Mouse (Mus musculus) liver, embryonic 13.5 days (tissue): ENCODE measurements around the gene Gm9789. TPM values are rescaled to one million over a fixed set of nuclear protein-coding genes. Genes with fewer than 3 reads are reported as not detected.
"Not testable (repeated sequence)": the region's sequence is repeated elsewhere in the genome, so short reads cannot be mapped to it uniquely, and the experiment has no call there.

Experiments
- ATAC-seq: fragments of 200-750 bp; cut with Nextera tagmentation; 2 replicates; pipeline ENCODE4 v1.8.0; 2017; ENCODE audit warnings: low read depth, mild to moderate bottlenecking, moderate number of reproducible peaks, moderate library complexity
- DNase-seq: peaks from one replicate; pipeline ENCODE4 v3.0.0; 2022
- H3K27ac ChIP-seq: fragments of 300-500 bp; sonication (generic); 2 replicates; pipeline ENCODE4 v1.5.1; 2015; ENCODE audit warnings: moderate library complexity, mild to moderate bottlenecking, inconsistent platforms
- H3K27me3 ChIP-seq: fragments of 300-500 bp; sonication (generic); 2 replicates; pipeline ENCODE4 v1.6.1; 2015; ENCODE audit warnings: mild to moderate bottlenecking, inconsistent platforms
- H3K36me3 ChIP-seq: fragments of 300-500 bp; sonication (generic); 2 replicates; pipeline ENCODE4 v1.6.1; 2015; ENCODE audit warnings: mild to moderate bottlenecking, inconsistent platforms
- H3K4me1 ChIP-seq: fragments of 300-500 bp; sonication (generic); replicated peaks from 2 replicates; pipeline ENCODE4 v1.6.1; 2015; ENCODE audit warnings: inconsistent platforms
- H3K4me2 ChIP-seq: fragments of 300-500 bp; sonication (generic); 2 replicates; pipeline ENCODE4 v1.6.1; 2015; ENCODE audit warnings: inconsistent platforms, mild to moderate bottlenecking, moderate library complexity
- H3K4me3 ChIP-seq: fragments of 300-500 bp; sonication (generic); replicated peaks from 2 replicates; pipeline ENCODE4 v1.5.1; 2015; ENCODE audit warnings: mild to moderate bottlenecking, inconsistent platforms
- H3K9ac ChIP-seq: fragments of 300-500 bp; sonication (generic); 2 replicates; pipeline ENCODE4 v1.6.1; 2015; ENCODE audit warnings: mild to moderate bottlenecking, inconsistent platforms
- H3K9me3 ChIP-seq: fragments of 300-500 bp; sonication (generic); replicated peaks from 2 replicates; pipeline ENCODE4 v1.6.1; 2016; ENCODE audit warnings: inconsistent platforms
- WGBS: fragments of 180-500 bp; shearing (Covaris S2); methylation state at CpG from one replicate; pipeline ENCODE4 v1.1.7; 2015; ENCODE audit not compliant: insufficient replicate concordance; 5-methylcytosine and 5-hydroxymethylcytosine counted together
- polyA plus RNA-seq: library from polyadenylated mRNA; unstranded; fragments of >200 nt; fragmentation: Nextera tagmentation; extraction: Ambion mirVana; gene quantifications from 2 replicates; pipeline ENCODE4 v1.2.1, GENCODE M21; 2015

The Gm9789 gene
- not detected in 2 replicates for polyA plus RNA-seq

GRCm38 (mm10) chr16:89157652-89158051 is at the start of gene Gm9789:
TSS of gene Gm9789 (plus strand) at chr16:89157952.
- Histone ChIP-seq H3K27me3 (no peaks in the 10 kb centered on the region), H3K36me3 (no peaks in the 10 kb centered on the region), H3K4me2 (no peak within 1 kb of the TSS), H3K9ac (no peak within 1 kb of the TSS), H3K4me3 (no peak within 1 kb of the TSS), H3K27ac (no peak within 1 kb of the TSS), H3K9me3 (peaks cover 12% of the 10 kb centered on the region), H3K4me1 (no peaks in the 10 kb centered on the region)
- no peak for DNase-seq
- WGBS: 64% methylated on average over 4 of the region's 4 CpGs
- ATAC-seq: no peak

GRCm38 (mm10) chr16:89140551-89140950 is 17.2 kb upstream of the Gm9789 start, which contains the start of gene Gm6358:
TSS of gene Gm6358 (plus strand) at chr16:89140851.
- Histone ChIP-seq H3K9ac (no peak within 1 kb of the TSS), H3K27ac (no peak within 1 kb of the TSS), H3K36me3 (no peaks in the 10 kb centered on the region), H3K4me2 (no peak within 1 kb of the TSS), H3K4me1 (no peaks in the 10 kb centered on the region), H3K9me3 (no peaks in the 10 kb centered on the region; the same call in 1 of the 2 replicates), H3K4me3 (no peak within 1 kb of the TSS), H3K27me3 (no peaks in the 10 kb centered on the region)
- ATAC-seq: no peak
- no peak for DNase-seq
- WGBS: 76% methylated on average over 1 of the region's 1 CpGs

- ATAC-seq: no peak
- no peak within 1 kb of the TSS for H3K4me3 ChIP-seq
- WGBS: 86% methylated on average over 1 of the region's 1 CpGs
These were observed 7.0 kb upstream of the Gm9789 start, which contains the start of gene Gm10061 for GRCm38 (mm10) chr16:89150786-89151185. TSS of gene Gm10061 (plus strand) at chr16:89151086.

GRCm38 (mm10) chr16:89169190-89169589 is 11.4 kb downstream of the Gm9789 start, which contains the start of gene Gm7735:
TSS of gene Gm7735 (plus strand) at chr16:89169490.
- DNase-seq, H3K27me3 ChIP-seq, H3K9me3 ChIP-seq, ATAC-seq, H3K4me1 ChIP-seq, H3K36me3 ChIP-seq, H3K4me3 ChIP-seq, H3K27ac ChIP-seq, H3K9ac ChIP-seq, H3K4me2 ChIP-seq: not testable (repeated sequence)

More at GRCm38 (mm10) chr16:89150786-89151185, 7.0 kb upstream of the Gm9789 start, which contains the start of gene Gm10061:
- H3K9me3 ChIP-seq: peaks cover 5% of the 10 kb centered on the region; the same call in 1 of the 2 replicates
- no peak for DNase-seq
- H3K36me3 ChIP-seq: no peaks in the 10 kb centered on the region
- no peaks in the 10 kb centered on the region for H3K27me3 ChIP-seq
- no peak within 1 kb of the TSS for H3K9ac ChIP-seq
- no peak within 1 kb of the TSS for H3K27ac ChIP-seq
- H3K4me2 ChIP-seq: no peak within 1 kb of the TSS
- no peaks in the 10 kb centered on the region for H3K4me1 ChIP-seq

- Histone ChIP-seq H3K36me3 (no peaks in the 10 kb centered on the region), H3K4me1 (no peaks in the 10 kb centered on the region), H3K4me3 (no peak within 1 kb of the TSS), H3K9ac (no peak within 1 kb of the TSS), H3K9me3 (no peaks in the 10 kb centered on the region), H3K4me2 (no peak within 1 kb of the TSS), H3K27me3 (no peaks in the 10 kb centered on the region), H3K27ac (no peak within 1 kb of the TSS)
- ATAC-seq (no peak), DNase-seq (no peak)
- WGBS: 60% methylated on average over 2 of the region's 2 CpGs
These were observed 16.7 kb downstream of the Gm9789 start, which contains the start of gene 1110057P08Rik for GRCm38 (mm10) chr16:89174435-89174834. TSS of gene 1110057P08Rik (plus strand) at chr16:89174735.

- ATAC-seq: no peak
- H3K9ac ChIP-seq: no peak overlapping the region
- WGBS: 54% methylated on average over 4 of the region's 4 CpGs
These were observed 30.9 kb downstream of the Gm9789 start for GRCm38 (mm10) chr16:89188621-89189020.

GRCm38 (mm10) chr16:89205561-89205960 is 47.8 kb downstream of the Gm9789 start, which contains the start of gene Krtap20-2:
TSS of gene Krtap20-2 (plus strand) at chr16:89205861.
- Histone ChIP-seq H3K9ac (no peak within 1 kb of the TSS), H3K4me3 (no peak within 1 kb of the TSS), H3K27me3 (no peaks in the 10 kb centered on the region), H3K4me1 (no peaks in the 10 kb centered on the region), H3K27ac (no peak within 1 kb of the TSS), H3K9me3 (no peaks in the 10 kb centered on the region), H3K36me3 (no peaks in the 10 kb centered on the region), H3K4me2 (no peak within 1 kb of the TSS)
- no peak for DNase-seq
- ATAC-seq: no peak
- WGBS: 32% methylated on average over 1 of the region's 1 CpGs

More at GRCm38 (mm10) chr16:89188621-89189020, 30.9 kb downstream of the Gm9789 start:
- Histone ChIP-seq H3K9me3 (0 out of 2 replicates have a peak, but pooled peaks cover 4% of the 10 kb centered on the region), H3K4me3 (no peak overlapping the region), H3K27me3 (no peaks in the 10 kb centered on the region), H3K36me3 (no peaks in the 10 kb centered on the region), H3K27ac (no peak overlapping the region), H3K4me1 (no peaks in the 10 kb centered on the region), H3K4me2 (no peak overlapping the region)
- no peak for DNase-seq

Other genes starting within 250 kb of the Gm9789 start
- not detected in 2 replicates for gene Krtap19-9b, start 225.7 kb upstream of the Gm9789 start, polyA plus RNA-seq
- not detected in 2 replicates for gene Krtap16-3, start 195.1 kb upstream of the Gm9789 start, polyA plus RNA-seq
- gene Krtap22-2, start 147.2 kb upstream of the Gm9789 start, polyA plus RNA-seq: not detected in 2 replicates
- gene Gm10229, start 142.7 kb upstream of the Gm9789 start, polyA plus RNA-seq: not detected in 2 replicates
- not detected in 2 replicates for gene Krtap6-1, start 126.3 kb upstream of the Gm9789 start, polyA plus RNA-seq
- not detected in 2 replicates for gene Gm10228, start 116.5 kb upstream of the Gm9789 start, polyA plus RNA-seq
- not detected in 2 replicates for gene Krtap6-5, start 110.1 kb upstream of the Gm9789 start, polyA plus RNA-seq
- gene 1110025L11Rik, start 94.0 kb upstream of the Gm9789 start, polyA plus RNA-seq: not detected in 2 replicates
- not detected in 2 replicates for gene Krtap6-3, start 73.9 kb upstream of the Gm9789 start, polyA plus RNA-seq
- gene Gm6358, start 17.1 kb upstream of the Gm9789 start, polyA plus RNA-seq: not detected in 2 replicates
- not detected in 2 replicates for gene Gm10061, start 6.9 kb upstream of the Gm9789 start, polyA plus RNA-seq
- not detected in 2 replicates for gene Gm7735, start 11.5 kb downstream of the Gm9789 start, polyA plus RNA-seq
- not detected in 2 replicates for gene 1110057P08Rik, start 16.8 kb downstream of the Gm9789 start, polyA plus RNA-seq
- not detected in 2 replicates for gene Krtap20-2, start 47.9 kb downstream of the Gm9789 start, polyA plus RNA-seq
- gene Krtap21-1, start 245.9 kb downstream of the Gm9789 start, polyA plus RNA-seq: not detected in 2 replicates